Mouse (Mus musculus): ENCODE measurements around the gene Pkp3.

DNA sequence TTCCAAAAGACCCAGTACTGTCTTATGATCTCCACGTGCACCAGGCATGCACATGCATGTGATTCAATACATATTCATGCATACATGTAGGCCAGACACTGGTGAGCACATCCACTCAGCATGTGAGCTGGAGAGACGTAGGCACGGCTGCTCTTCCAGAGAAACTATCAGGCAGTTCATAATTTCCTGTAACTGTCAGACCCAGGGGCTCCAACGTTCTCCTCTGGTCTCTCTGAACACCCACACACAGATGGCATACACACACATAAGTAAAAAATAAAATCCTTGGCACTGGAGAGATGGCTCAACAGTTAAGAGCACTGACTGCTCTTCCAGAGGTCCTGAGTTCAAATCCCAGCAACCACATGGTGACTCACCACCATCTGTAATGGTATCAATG is 4.2 kb upstream of the Pkp3 start:
- no peak for TF ChIP-seq CTCF (IDR thresholded peaks at IDR 0.05; ENCODE audit: low read depth, low read length)
- TF ChIP-seq POLR2A (IDR thresholded peaks at IDR 0.05; ENCODE audit: borderline replicate concordance, low read depth, low read length) = no peak
